Mouse (Mus musculus) MEL (cell line): Measurements from ENCODE around the gene Wfdc12. TPM values are rescaled to one million over a fixed set of nuclear protein-coding genes. Genes with fewer than 3 reads are reported as not detected.

Experiments
- DNase-seq: peaks from one replicate; pipeline ENCODE4 v3.0.0; 2011; ENCODE audit warnings: low read depth, low spot score
- H3K27ac ChIP-seq: 2 replicates; pipeline ENCODE4 v1.5.1; 2012; ENCODE audit warnings: low read depth, mild to moderate bottlenecking, control low read depth, low read length, moderate library complexity; ENCODE audit not compliant: control insufficient read depth
- H3K27me3 ChIP-seq, 2 experiments: fragments of 150-350 bp in 1 of 2; sonication (generic) in 1 of 2; 2 replicates each; pipeline ENCODE4 v1.6.1; 2012; ENCODE audit warnings: low read length in 2 of 2, mild to moderate bottlenecking in 2 of 2, improper control_type of control experiment in 1 of 2, moderate library complexity in 1 of 2; ENCODE audit not compliant: insufficient read depth in 2 of 2, control insufficient read depth in 1 of 2
- H3K36me3 ChIP-seq, 2 experiments: 2 replicates each; pipeline ENCODE4 v1.6.1; 2012 to 2014; ENCODE audit warnings: low read length in 2 of 2, improper control_type of control experiment in 1 of 2, inconsistent platforms in 1 of 2, mild to moderate bottlenecking in 1 of 2; ENCODE audit not compliant: insufficient read depth in 2 of 2, control insufficient read depth in 1 of 2
- H3K4me1 ChIP-seq, 2 experiments: fragments of 150-350 bp in 1 of 2; sonication (generic) in 1 of 2; 2 replicates each; pipeline ENCODE4 v1.6.1; 2012; ENCODE audit warnings: low read length in 2 of 2, improper control_type of control experiment in 1 of 2, mild to moderate bottlenecking in 1 of 2; ENCODE audit not compliant: insufficient read depth in 2 of 2, control insufficient read depth in 1 of 2
- H3K4me3 ChIP-seq, 2 experiments: fragments of 150-350 bp in 1 of 2; sonication (generic) in 1 of 2; 2 replicates each; pipeline ENCODE4 v1.5.1; 2012; ENCODE audit warnings: low read depth in 2 of 2, low read length in 2 of 2, mild to moderate bottlenecking in 2 of 2, moderate library complexity in 2 of 2, control low read depth in 1 of 2, improper control_type of control experiment in 1 of 2; ENCODE audit not compliant: control insufficient read depth in 1 of 2, insufficient read depth in 1 of 2
- H3K79me2 ChIP-seq: 2 replicates; pipeline ENCODE4 v1.6.1; 2012; ENCODE audit warnings: mild to moderate bottlenecking, low read length, moderate library complexity; ENCODE audit not compliant: control insufficient read depth, poor library complexity, insufficient read depth
- H3K9ac ChIP-seq: 2 replicates; pipeline ENCODE4 v1.6.1; 2012; ENCODE audit warnings: low read depth, mild to moderate bottlenecking, control low read depth, low read length, moderate library complexity; ENCODE audit not compliant: control insufficient read depth, poor library complexity, severe bottlenecking
- H3K9me3 ChIP-seq: fragments of 150-350 bp; sonication (generic); replicated peaks from 2 replicates; pipeline ENCODE4 v1.6.1; 2012; ENCODE audit warnings: mild to moderate bottlenecking, low read length, improper control_type of control experiment, moderate library complexity; ENCODE audit not compliant: insufficient read depth
- BHLHE40 ChIP-seq: IDR thresholded peaks from 2 replicates; pipeline ENCODE4 v1.6.1; 2012; ENCODE audit warnings: low read depth, mild to moderate bottlenecking, inconsistent platforms, low read length, improper control_type of control experiment, borderline replicate concordance
- CHD1 ChIP-seq: IDR thresholded peaks from 2 replicates; pipeline ENCODE4 v1.6.1; 2012; ENCODE audit warnings: low read depth, mild to moderate bottlenecking, inconsistent platforms, low read length, improper control_type of control experiment
- CHD2 ChIP-seq: IDR thresholded peaks from 2 replicates; pipeline ENCODE4 v1.6.1; 2011; ENCODE audit warnings: low read length, improper control_type of control experiment
- EP300 ChIP-seq, 2 experiments: IDR thresholded peaks; 2 replicates each; pipeline ENCODE4 v1.6.1; 2011; ENCODE audit warnings: improper control_type of control experiment in 2 of 2, low read length in 2 of 2, low read depth in 1 of 2, mild to moderate bottlenecking in 1 of 2
- ETS1 ChIP-seq: IDR thresholded peaks from 2 replicates; pipeline ENCODE4 v1.6.1; 2012; ENCODE audit warnings: low read depth, mild to moderate bottlenecking, inconsistent platforms, low read length, improper control_type of control experiment, moderate library complexity
- GABPA ChIP-seq: IDR thresholded peaks from 2 replicates; pipeline ENCODE4 v1.6.1; 2012; ENCODE audit warnings: low read depth, mild to moderate bottlenecking, inconsistent platforms, low read length, improper control_type of control experiment, moderate library complexity
- GATA1 ChIP-seq: IDR thresholded peaks from 2 replicates; pipeline ENCODE4 v1.6.1; 2011; ENCODE audit warnings: low read depth, low read length, improper control_type of control experiment
- JUND ChIP-seq: IDR thresholded peaks from 2 replicates; pipeline ENCODE4 v1.6.1; 2011; ENCODE audit warnings: low read depth, mild to moderate bottlenecking, improper control_type of control experiment, low read length
- KAT2A ChIP-seq: conservative IDR thresholded peaks from 2 replicates; pipeline ENCODE4 v1.6.1; 2012; ENCODE audit warnings: low read depth, low read length, improper control_type of control experiment, inconsistent platforms
- MXI1 ChIP-seq: IDR thresholded peaks from 2 replicates; pipeline ENCODE4 v1.6.1; 2011; ENCODE audit warnings: mild to moderate bottlenecking, low read depth, low read length, improper control_type of control experiment
- MYB ChIP-seq: IDR thresholded peaks from 2 replicates; pipeline ENCODE4 v1.6.1; 2011; ENCODE audit warnings: mild to moderate bottlenecking, low read depth, low read length, improper control_type of control experiment
- MYC ChIP-seq: IDR thresholded peaks from 2 replicates; pipeline ENCODE4 v1.6.1; 2011; ENCODE audit warnings: low read depth, mild to moderate bottlenecking, low read length, improper control_type of control experiment, moderate library complexity
- POLR2A ChIP-seq, 2 experiments: IDR thresholded peaks; 2 replicates each; pipeline ENCODE4 v1.6.1; 2011 to 2012; ENCODE audit warnings: low read length in 2 of 2, mild to moderate bottlenecking in 2 of 2, control low read depth in 1 of 2, improper control_type of control experiment in 1 of 2, low read depth in 1 of 2, moderate library complexity in 1 of 2; ENCODE audit not compliant: control insufficient read depth in 1 of 2, insufficient read depth in 1 of 2, poor library complexity in 1 of 2
- POLR2AphosphoS2 ChIP-seq: IDR thresholded peaks from 2 replicates; pipeline ENCODE4 v1.6.1; 2011; ENCODE audit warnings: low read length, improper control_type of control experiment
- SMC3 ChIP-seq: IDR thresholded peaks from 2 replicates; pipeline ENCODE4 v1.6.1; 2011; ENCODE audit warnings: low read depth, low read length, improper control_type of control experiment
- TAL1 ChIP-seq: IDR thresholded peaks from 2 replicates; pipeline ENCODE4 v1.6.1; 2012; ENCODE audit warnings: mild to moderate bottlenecking, inconsistent platforms, low read length, moderate library complexity, mixed read lengths
- TBP ChIP-seq: IDR thresholded peaks from 2 replicates; pipeline ENCODE4 v1.8.0; 2011; ENCODE audit warnings: low read depth, low read length, improper control_type of control experiment
- UBTF ChIP-seq: IDR thresholded peaks from 2 replicates; pipeline ENCODE4 v1.6.1; 2012; ENCODE audit warnings: low read depth, mild to moderate bottlenecking, inconsistent platforms, low read length, improper control_type of control experiment, moderate library complexity, borderline replicate concordance; ENCODE audit not compliant: insufficient read depth
- USF2 ChIP-seq, 2 experiments: IDR thresholded peaks; 2 replicates each; pipeline ENCODE4 v1.6.1; 2011 to 2012; ENCODE audit warnings: improper control_type of control experiment in 2 of 2, low read length in 2 of 2, borderline replicate concordance in 1 of 2, inconsistent platforms in 1 of 2, low read depth in 1 of 2, mild to moderate bottlenecking in 1 of 2; ENCODE audit not compliant: insufficient read depth in 1 of 2
- ZNF384 ChIP-seq: IDR thresholded peaks from 2 replicates; pipeline ENCODE4 v1.6.1; 2012; ENCODE audit warnings: low read depth, mild to moderate bottlenecking, inconsistent platforms, low read length, improper control_type of control experiment
- polyA plus RNA-seq, 2 experiments: library from polyadenylated mRNA; stranded (reverse) in 1 of 2; unstranded in 1 of 2; fragments of >175 nt in 1 of 2; fragments of >200 nt in 1 of 2; gene quantifications; 2 replicates each; pipeline versions ENCODE4 v1.2.1 to v1.2.4; 2012; ENCODE audit warnings: low replicate concordance in 2 of 2, low read depth in 1 of 2; ENCODE audit not compliant: insufficient read length in 2 of 2, insufficient read depth in 1 of 2, missing spikeins in 1 of 2
- total RNA-seq: library from RNA; depleted of rRNA; stranded (reverse); fragments of 300-350 nt; gene quantifications from 2 replicates; pipeline ENCODE4 v1.2.3, GENCODE M21; 2012

The Wfdc12 gene
- total and polyA plus RNA-seq, 3 experiments: 0.10 TPM; not detected in 2

DNA sequence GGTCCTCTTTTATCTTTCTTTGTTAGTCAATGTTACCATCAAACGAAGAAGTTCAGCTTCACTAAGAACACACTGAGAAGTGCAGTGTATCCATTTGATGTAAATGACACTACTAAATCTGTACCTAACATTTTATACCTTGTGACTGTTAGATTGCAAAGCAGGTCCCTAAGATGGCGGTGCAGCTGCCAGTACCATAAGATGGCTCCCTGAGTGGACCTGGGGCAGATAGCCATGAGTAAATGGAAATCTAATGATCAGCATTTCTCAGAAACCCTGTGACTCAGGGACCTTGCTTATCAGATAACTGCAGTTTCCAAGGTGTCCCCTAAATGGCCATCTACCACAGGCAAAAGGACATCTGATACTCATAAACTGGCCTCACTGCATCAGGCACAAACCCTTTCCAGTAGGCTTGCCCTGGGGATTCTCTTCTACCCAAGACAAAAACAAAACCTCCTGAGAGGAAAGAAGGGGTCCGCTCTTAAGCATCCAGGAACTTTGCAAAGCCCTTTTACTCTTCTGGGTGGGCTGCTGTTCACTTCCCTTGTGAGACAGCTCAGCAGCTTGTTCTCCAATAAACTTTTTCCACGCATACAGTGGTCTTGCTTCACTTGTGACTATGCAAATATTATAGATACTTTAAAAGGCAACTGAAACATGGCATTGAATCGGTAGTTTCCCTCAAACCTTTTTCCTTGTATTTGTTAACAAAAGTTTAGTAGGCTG is 5.7 kb upstream of the Wfdc12 start:
- no peak overlapping the region for H3K9ac ChIP-seq
- TF ChIP-seq MXI1 (no peak), KAT2A (no peak), GABPA (no peak), CHD2 (no peak)
- no peaks in the 10 kb centered on the region for H3K79me2 ChIP-seq
- H3K4me3 ChIP-seq: no peak overlapping the region
- H3K9me3 ChIP-seq: no peaks in the 10 kb centered on the region
- no peaks in the 10 kb centered on the region for H3K4me1 ChIP-seq
- H3K27me3 ChIP-seq: peaks cover 8 to 13% of the 10 kb centered on the region in 2 experiments
- no peak for DNase-seq
- H3K36me3 ChIP-seq: no peaks in the 10 kb centered on the region
- no peak overlapping the region for H3K27ac ChIP-seq

DNA sequence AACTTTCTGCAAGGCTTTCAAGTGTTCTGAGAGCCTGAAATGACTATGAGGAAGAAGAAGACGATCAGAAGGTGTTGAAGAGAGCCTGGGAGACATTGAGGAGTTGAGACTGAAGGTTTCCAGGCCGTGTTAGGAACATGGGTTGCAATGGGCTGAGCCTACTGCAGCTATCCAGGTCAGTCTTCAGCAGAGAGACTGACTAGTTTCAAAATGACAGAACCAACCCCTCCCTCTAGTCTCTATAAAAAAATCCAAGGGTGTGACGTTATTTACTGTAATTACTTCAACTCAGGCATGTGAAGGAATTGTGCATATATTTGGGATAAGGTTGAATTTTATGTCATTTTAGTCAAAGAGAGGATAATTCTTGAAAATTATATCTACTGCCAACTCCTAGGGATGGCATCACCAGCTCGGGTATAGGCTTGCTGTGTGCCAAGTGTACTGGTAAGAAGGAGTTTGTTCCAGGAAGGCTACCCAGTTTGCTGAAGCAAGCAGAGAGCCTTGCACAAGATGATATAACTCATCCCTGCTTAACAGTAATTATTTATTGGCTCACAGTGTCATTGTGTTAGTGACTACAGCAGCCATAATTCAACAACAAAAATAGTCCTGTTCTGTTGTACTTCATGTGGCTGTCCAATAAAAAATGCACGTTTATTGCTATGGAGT is 4.7 kb upstream of the Wfdc12 start:
- Histone ChIP-seq H3K4me3 (no peak overlapping the region), H3K27ac (no peak overlapping the region), H3K4me1 (no peaks in the 10 kb centered on the region), H3K36me3 (no peaks in the 10 kb centered on the region), H3K9me3 (no peaks in the 10 kb centered on the region), H3K79me2 (no peaks in the 10 kb centered on the region)
- DNase-seq: no peak
- TF ChIP-seq BHLHE40 (no peak), MYB (no peak), UBTF (no peak), USF2 (IDR thresholded peaks at IDR 0.05; ENCODE audit: borderline replicate concordance in 1 of 2, insufficient read depth in 1 of 2, low read depth in 1 of 2, low read length in 2 of 2) (no peak), MXI1 (no peak), POLR2AphosphoS2 (no peak), ETS1 (no peak), CHD1 (no peak)
- TF ChIP-seq, all 39 proteins: peak for 0
- H3K9ac ChIP-seq: no peak overlapping the region
- H3K27me3 ChIP-seq: peaks cover 8 to 13% of the 10 kb centered on the region in 2 experiments

DNA sequence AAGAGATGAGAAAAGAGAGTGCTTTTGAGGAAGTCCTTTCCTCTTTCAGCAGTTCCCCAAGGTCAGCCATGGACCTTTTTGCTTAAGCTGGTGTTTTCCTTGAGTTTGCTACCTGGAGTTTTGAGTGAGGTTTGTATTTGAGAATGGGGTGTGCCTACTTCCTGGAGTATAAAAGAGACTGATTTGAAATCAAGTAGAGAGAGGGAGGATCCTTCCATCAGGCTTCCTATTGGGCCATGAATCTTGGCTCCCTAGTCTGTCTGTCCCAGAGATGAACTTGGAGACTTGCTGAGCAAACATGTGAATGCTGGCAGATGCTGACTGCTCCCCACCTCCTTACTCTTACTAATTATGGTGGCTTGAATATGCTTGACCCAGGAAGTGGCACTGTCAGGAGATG is 1.9 kb upstream of the Wfdc12 start:
- Histone ChIP-seq H3K9me3 (no peaks in the 10 kb centered on the region), H3K27me3 (peaks cover 7 to 13% of the 10 kb centered on the region in 2 experiments), H3K27ac (no peak overlapping the region), H3K36me3 (no peaks in the 10 kb centered on the region), H3K79me2 (no peaks in the 10 kb centered on the region), H3K4me1 (no peaks in the 10 kb centered on the region), H3K4me3 (no peak overlapping the region), H3K9ac (no peak overlapping the region)
- TF ChIP-seq EP300 (IDR thresholded peaks at IDR 0.05; ENCODE audit: low read depth in 1 of 2, low read length in 2 of 2) (no peak), JUND (no peak), GATA1 (no peak), POLR2A (IDR thresholded peaks at IDR 0.05; ENCODE audit: control insufficient read depth in 1 of 2, insufficient read depth in 1 of 2, low read depth in 1 of 2, low read length in 2 of 2, poor library complexity in 1 of 2) (no peak), ZNF384 (no peak), TAL1 (no peak), TBP (no peak), CHD2 (no peak), BHLHE40 (no peak), MYC (no peak), MXI1 (no peak), SMC3 (no peak)
- no peak for DNase-seq
